Mouse (Mus musculus) kidney, adult 2 months (tissue): Measurements from ENCODE around the gene Ttf1.

Source experiments
- CTCF ChIP-seq: fragments of 200-500 bp; conservative IDR thresholded peaks from 2 replicates; pipeline ENCODE4 v1.5.1; 2011; ENCODE audit warnings: low read depth, mild to moderate bottlenecking, control low read depth, low read length, moderate library complexity, mixed read lengths; ENCODE audit not compliant: insufficient read depth, insufficient read length
- POLR2A ChIP-seq: fragments of 200-500 bp; IDR thresholded peaks from one replicate; pipeline ENCODE4 v1.6.1; 2011; ENCODE audit warnings: low read depth, low read length, control low read depth

DNA sequence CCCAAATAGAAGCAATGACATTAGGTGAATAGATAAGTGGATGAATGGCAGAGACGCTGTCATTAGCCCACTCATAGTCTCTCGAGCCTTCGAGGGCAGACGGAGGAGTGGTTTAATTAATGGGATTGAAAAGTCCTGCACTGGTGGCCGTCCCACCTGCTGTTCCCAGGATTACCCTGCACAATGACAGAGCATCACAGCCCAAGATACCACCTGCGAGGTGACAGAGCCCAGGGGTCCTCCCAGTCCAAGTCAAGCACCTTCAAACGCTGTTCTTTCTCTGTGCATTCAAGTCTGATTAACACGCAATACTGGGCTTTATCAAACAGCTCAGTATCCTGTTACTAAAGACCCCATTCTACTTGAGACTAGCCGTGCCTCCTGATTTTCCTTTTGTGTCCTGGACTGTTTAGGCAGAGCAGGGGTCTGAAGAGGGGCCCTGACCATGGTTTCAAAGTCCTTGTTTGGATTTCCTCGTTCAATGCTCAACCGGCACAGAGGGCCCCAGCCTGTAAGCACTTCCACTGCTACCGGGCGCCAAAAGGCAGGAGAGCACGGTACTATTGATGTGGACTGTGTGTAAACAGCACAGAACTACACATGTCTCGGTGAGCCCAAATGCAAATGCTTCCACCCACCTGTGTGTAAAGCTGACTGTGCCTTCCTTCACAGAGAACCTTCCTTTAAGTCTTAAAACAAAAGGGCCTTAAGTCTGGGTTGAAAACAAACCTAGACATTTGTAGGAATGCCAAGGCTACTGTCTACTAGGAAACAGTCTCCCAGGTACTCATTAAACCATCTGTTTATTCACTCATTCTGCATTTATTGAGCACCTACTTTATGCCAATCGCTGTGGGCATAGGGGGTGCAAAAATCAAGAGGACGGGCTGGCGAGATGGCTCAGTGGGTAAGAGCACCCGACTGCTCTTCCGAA lies 25.3 kb upstream of the Ttf1 start:
- TF ChIP-seq CTCF (no peak), POLR2A (no peak)
